Mouse (Mus musculus) c-Kit-negative CD71-positive TER-119-positive erythroid progenitor cells, embryonic 14.5 days (primary cell): Measurements from ENCODE around the gene Setd2.

Source experiments
- DNase-seq: peaks from one replicate; pipeline ENCODE4 v3.0.0-alpha.2; 2013; ENCODE audit warnings: low read depth, low spot score

Gene Setd2

GRCm38 (mm10) chr9:110532538-110533291 lies at the start of gene Setd2:
Gene Setd2 (plus strand): TSS chr9:110532597.
- peak; percentile 58 for DNase-seq

GRCm38 (mm10) chr9:110488841-110489240 lies 43.6 kb upstream of the Setd2 start:
- DNase-seq: no peak

GRCm38 (mm10) chr9:110490913-110491312 lies 41.5 kb upstream of the Setd2 start:
- DNase-seq: no peak

- DNase-seq: no peak
These were observed 6.7 kb upstream of the Setd2 start for GRCm38 (mm10) chr9:110525737-110526136.

- no peak for DNase-seq
These were observed 3.2 kb upstream of the Setd2 start for GRCm38 (mm10) chr9:110529002-110529737.

- no peak for DNase-seq
These were observed 1.7 kb upstream of the Setd2 start for GRCm38 (mm10) chr9:110530650-110531049.

- no peak for DNase-seq
These were observed 1.1 kb upstream of the Setd2 start for GRCm38 (mm10) chr9:110531151-110531791.

GRCm38 (mm10) chr9:110531914-110532489 lies 395 bp upstream of the Setd2 start:
- DNase-seq: peak; percentile 76

GRCm38 (mm10) chr9:110533645-110534044 lies 1.2 kb downstream of the Setd2 start:
- no peak for DNase-seq

GRCm38 (mm10) chr9:110535114-110535513 lies 2.7 kb downstream of the Setd2 start:
- no peak for DNase-seq

GRCm38 (mm10) chr9:110536636-110537035 lies 4.2 kb downstream of the Setd2 start:
- no peak for DNase-seq

- DNase-seq: no peak
These were observed 6.1 kb downstream of the Setd2 start for GRCm38 (mm10) chr9:110538511-110538910.

- no peak for DNase-seq
These were observed 9.6 kb downstream of the Setd2 start for GRCm38 (mm10) chr9:110541988-110542387.

GRCm38 (mm10) chr9:110548261-110548660 lies 15.9 kb downstream of the Setd2 start:
- DNase-seq: no peak

GRCm38 (mm10) chr9:110568309-110568708 lies 35.9 kb downstream of the Setd2 start:
- DNase-seq: no peak

- DNase-seq: no peak
These were observed 49.8 kb downstream of the Setd2 start for GRCm38 (mm10) chr9:110582161-110582560.

GRCm38 (mm10) chr9:110583521-110583920 lies 51.1 kb downstream of the Setd2 start:
- DNase-seq: no peak

GRCm38 (mm10) chr9:110611471-110611870 lies 79.1 kb downstream of the Setd2 start:
- no peak for DNase-seq

- no peak for DNase-seq
These were observed 84.7 kb downstream of the Setd2 start for GRCm38 (mm10) chr9:110617081-110617480.

GRCm38 (mm10) chr9:110620180-110620579 lies 87.8 kb downstream of the Setd2 start:
- DNase-seq: no peak

GRCm38 (mm10) chr9:110620685-110621084 lies 88.3 kb downstream of the Setd2 start:
- DNase-seq: no peak

- no peak for DNase-seq
These were observed 90.3 kb downstream of the Setd2 start for GRCm38 (mm10) chr9:110622621-110623219.
